Mouse (Mus musculus) B cell, adult (primary cell): ENCODE measurements around the gene Gm21721. TPM values are rescaled to one million over a fixed set of nuclear protein-coding genes. Genes with fewer than 3 reads are reported as not detected.

Source experiments
- total RNA-seq: library from RNA; stranded (reverse); gene quantifications from 4 replicates; pipeline ENCODE4 v1.2.4, GENCODE M21; 2023; ENCODE audit not compliant: inconsistent age

Gm21721 gene
- not detected in 4 replicates for total RNA-seq

GRCm38 (mm10) chrY:9202090-9202489 lies at the start of gene Gm21721:
TSS of gene Gm21721 (minus strand) at chrY:9202190.

Other genes starting within 250 kb of the Gm21721 start
- not detected in 4 replicates for gene Gm21292, start 68.3 kb downstream of the Gm21721 start, total RNA-seq
- not detected in 4 replicates for gene Gm21812, start 145.0 kb upstream of the Gm21721 start, total RNA-seq
- gene Gm21874, start 214.0 kb upstream of the Gm21721 start, total RNA-seq: not detected in 4 replicates